Mouse (Mus musculus) liver, adult 2 months (tissue): ENCODE results near the gene Mmd. TPM values are rescaled to one million over a fixed set of nuclear protein-coding genes. Genes with fewer than 3 reads are reported as not detected.

ENCODE experiments used
- DNase-seq: peaks from one replicate; pipeline ENCODE4 v3.0.0-alpha.2; 2011; ENCODE audit warnings: low read depth, low spot score; ENCODE audit errors: extremely low read depth
- H3K27ac ChIP-seq: fragments of 200-500 bp; replicated peaks from 2 replicates; pipeline ENCODE4 v1.5.1; 2012; ENCODE audit warnings: low read depth, mild to moderate bottlenecking, control low read depth, inconsistent platforms, low read length; ENCODE audit not compliant: insufficient read depth
- H3K27me3 ChIP-seq: fragments of 200-500 bp; 2 replicates; pipeline ENCODE4 v1.6.1; 2012; ENCODE audit warnings: mild to moderate bottlenecking, moderate library complexity, low read length, inconsistent platforms; ENCODE audit not compliant: control insufficient read depth, insufficient read depth
- H3K36me3 ChIP-seq: fragments of 200-500 bp; 2 replicates; pipeline ENCODE4 v1.6.1; 2012; ENCODE audit warnings: low read length, inconsistent platforms; ENCODE audit not compliant: control insufficient read depth, insufficient read depth
- H3K4me1 ChIP-seq: fragments of 200-500 bp; 2 replicates; pipeline ENCODE4 v1.6.1; 2011; ENCODE audit warnings: low read length; ENCODE audit not compliant: control insufficient read depth, insufficient read depth
- H3K4me3 ChIP-seq: fragments of 200-500 bp; 2 replicates; pipeline ENCODE4 v1.5.1; 2011; ENCODE audit warnings: low read depth, mild to moderate bottlenecking, control low read depth, low read length, moderate library complexity; ENCODE audit not compliant: insufficient read depth
- H3K79me2 ChIP-seq: fragments of 200-500 bp; 2 replicates; pipeline ENCODE4 v1.6.1; 2012; ENCODE audit warnings: inconsistent platforms, mild to moderate bottlenecking, low read length, moderate library complexity; ENCODE audit not compliant: control insufficient read depth, insufficient read depth
- H3K9ac ChIP-seq: fragments of 200-500 bp; 2 replicates; pipeline ENCODE4 v1.6.1; 2012; ENCODE audit warnings: low read depth, mild to moderate bottlenecking, control low read depth, inconsistent platforms, low read length
- CTCF ChIP-seq: fragments of 200-500 bp; IDR thresholded peaks from 2 replicates; pipeline ENCODE4 v1.5.1; 2011; ENCODE audit warnings: low read depth, low read length, control low read depth
- POLR2A ChIP-seq: fragments of 200-500 bp; IDR thresholded peaks from 2 replicates; pipeline ENCODE4 v1.6.1; 2011; ENCODE audit warnings: low read length, control low read depth; ENCODE audit not compliant: insufficient read depth; ENCODE audit errors: extremely low read depth
- WGBS: fragments of 180-500 bp; shearing (Covaris S2); methylation state at CpG from one replicate; pipeline ENCODE4 v1.1.7; 2018; 5-methylcytosine and 5-hydroxymethylcytosine counted together
- polyA plus RNA-seq: library from polyadenylated mRNA; depleted of rRNA; stranded (reverse); fragments of >200 nt; gene quantifications from 2 replicates; pipeline ENCODE4 v1.2.3, GENCODE M21; 2012
- total RNA-seq: library from RNA; depleted of rRNA; stranded (reverse); fragments of >200 nt; gene quantifications from 2 replicates; pipeline ENCODE4 v1.2.3, GENCODE M21; 2014

Gene Mmd
- total and polyA plus RNA-seq, 2 experiments: 60.3 to 124 TPM

- TF ChIP-seq POLR2A (no peak), CTCF (no peak)
- no peak for DNase-seq
- H3K27me3 ChIP-seq: no peaks in the 10 kb centered on the region
- 61% methylated on average over 2 of the region's 2 CpGs for WGBS
- H3K79me2 ChIP-seq: no peaks in the 10 kb centered on the region
- no peak overlapping the region for H3K9ac ChIP-seq
- no peak overlapping the region for H3K4me3 ChIP-seq
- H3K4me1 ChIP-seq: no peaks in the 10 kb centered on the region
- no peaks in the 10 kb centered on the region for H3K36me3 ChIP-seq
- H3K27ac ChIP-seq: no peak overlapping the region
Measured at GRCm38 (mm10) chr11:90284079-90284478, 34.8 kb downstream of the Mmd start.

DNA sequence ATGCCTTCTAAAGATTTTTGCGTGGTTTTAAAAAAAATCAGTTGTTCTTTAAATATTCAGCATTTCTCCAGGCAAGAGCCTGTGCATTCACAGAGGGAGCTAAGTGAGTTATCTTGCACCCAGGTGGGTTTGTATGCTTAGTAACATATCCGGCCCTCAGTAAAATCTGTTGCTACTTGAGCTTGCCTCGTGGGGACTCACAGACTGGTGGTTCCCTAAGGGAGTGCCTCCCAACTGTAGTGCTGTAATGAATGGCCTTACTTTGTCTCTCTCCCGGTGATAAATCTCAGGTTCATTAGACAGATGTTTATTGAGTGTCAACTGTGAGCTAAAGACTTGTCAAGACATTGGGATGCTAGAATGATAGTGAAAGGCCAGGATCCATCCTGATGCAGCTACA is 35.4 kb downstream of the Mmd start:
- Histone ChIP-seq H3K4me3 (no peak overlapping the region), H3K27me3 (no peaks in the 10 kb centered on the region), H3K9ac (no peak overlapping the region), H3K36me3 (no peaks in the 10 kb centered on the region), H3K4me1 (no peaks in the 10 kb centered on the region), H3K27ac (no peak overlapping the region), H3K79me2 (no peaks in the 10 kb centered on the region)
- TF ChIP-seq POLR2A: no peak
- TF ChIP-seq CTCF: no peak
- WGBS: 66% methylated on average over 4 of the region's 4 CpGs
- no peak for DNase-seq

GRCm38 (mm10) chr11:90286550-90287154 is 37.4 kb downstream of the Mmd start:
- no peak for DNase-seq
- WGBS: 84% methylated on average over 6 of the region's 6 CpGs

GRCm38 (mm10) chr11:90291156-90291555 is 41.9 kb downstream of the Mmd start:
- WGBS: 95% methylated on average over 4 of the region's 4 CpGs
- no peak overlapping the region for H3K4me3 ChIP-seq
- no peak overlapping the region for H3K27ac ChIP-seq
- DNase-seq: no peak
- no peaks in the 10 kb centered on the region for H3K4me1 ChIP-seq
- no peaks in the 10 kb centered on the region for H3K36me3 ChIP-seq
- TF ChIP-seq CTCF: no peak
- TF ChIP-seq POLR2A: no peak
- H3K27me3 ChIP-seq: no peaks in the 10 kb centered on the region
- no peaks in the 10 kb centered on the region for H3K79me2 ChIP-seq
- H3K9ac ChIP-seq: no peak overlapping the region

More at GRCm38 (mm10) chr11:90286550-90287154, 37.4 kb downstream of the Mmd start:
- H3K27me3 ChIP-seq: no peaks in the 10 kb centered on the region
- H3K79me2 ChIP-seq: no peaks in the 10 kb centered on the region
- no peaks in the 10 kb centered on the region for H3K4me1 ChIP-seq
- H3K27ac ChIP-seq: no peak overlapping the region
- TF ChIP-seq CTCF (no peak), POLR2A (no peak)
- H3K36me3 ChIP-seq: no peaks in the 10 kb centered on the region
- H3K4me3 ChIP-seq: no peak overlapping the region
- H3K9ac ChIP-seq: no peak overlapping the region

DNA sequence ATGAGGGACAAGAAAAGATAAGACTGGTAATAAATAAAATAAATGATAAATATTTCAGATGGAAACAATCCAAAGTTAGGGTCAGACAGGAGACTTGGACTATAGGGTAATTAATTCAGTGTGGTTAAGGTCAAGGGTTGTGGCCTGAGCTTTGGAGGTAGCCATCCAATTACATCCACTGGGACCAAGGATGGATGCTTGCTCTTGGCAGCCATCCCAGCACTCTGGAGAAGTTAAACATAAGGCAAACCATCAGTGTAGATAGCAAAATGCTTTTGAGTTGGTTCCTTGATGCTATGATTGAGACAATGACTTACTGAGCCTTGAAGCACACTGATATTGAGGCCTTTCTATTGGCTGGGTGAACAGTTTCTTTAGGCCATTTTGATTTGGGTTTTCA is 43.5 kb downstream of the Mmd start:
- Histone ChIP-seq H3K79me2 (no peaks in the 10 kb centered on the region), H3K4me1 (no peaks in the 10 kb centered on the region), H3K27me3 (no peaks in the 10 kb centered on the region), H3K4me3 (no peak overlapping the region), H3K36me3 (no peaks in the 10 kb centered on the region), H3K9ac (no peak overlapping the region), H3K27ac (no peak overlapping the region)
- DNase-seq: no peak
- TF ChIP-seq POLR2A: no peak
- no peak for TF ChIP-seq CTCF

DNA sequence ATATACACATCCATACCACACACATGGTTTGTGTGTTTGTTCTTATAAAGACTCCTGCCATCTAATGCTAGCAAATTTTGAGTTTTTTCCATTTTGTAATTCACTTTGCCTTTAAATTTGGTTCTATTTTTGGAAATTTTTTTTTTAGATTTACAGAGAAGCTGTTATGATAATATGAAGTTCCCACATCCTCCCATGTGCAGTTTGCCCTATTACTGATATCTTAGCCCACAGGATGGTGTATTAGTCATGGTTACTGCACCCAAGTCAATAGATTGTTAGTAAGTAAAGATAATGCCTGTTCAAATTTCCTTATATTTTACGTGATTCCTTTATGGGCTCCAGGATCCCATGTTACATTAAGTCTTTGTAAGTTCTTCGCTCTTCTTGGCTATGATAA is 45.4 kb downstream of the Mmd start:
- TF ChIP-seq CTCF (no peak), POLR2A (no peak)
- H3K9ac ChIP-seq: no peak overlapping the region
- H3K27ac ChIP-seq: no peak overlapping the region
- no peaks in the 10 kb centered on the region for H3K4me1 ChIP-seq
- DNase-seq: no peak
- no peaks in the 10 kb centered on the region for H3K79me2 ChIP-seq
- H3K36me3 ChIP-seq: no peaks in the 10 kb centered on the region
- no peaks in the 10 kb centered on the region for H3K27me3 ChIP-seq
- 86% methylated on average over 2 of the region's 2 CpGs for WGBS
- no peak overlapping the region for H3K4me3 ChIP-seq
